Mouse (Mus musculus) G1E (cell line): ENCODE measurements around the gene Actl10. TPM values are rescaled to one million over a fixed set of nuclear protein-coding genes. Genes with fewer than 3 reads are reported as not detected.

Experiments used
- ATAC-seq: 2 replicates; pipeline ENCODE4 v1.8.0; 2016; ENCODE audit warnings: mild to moderate bottlenecking; ENCODE audit not compliant: insufficient number of reproducible peaks, poor library complexity, low FRiP score, severe bottlenecking; ENCODE audit errors: extremely low read depth
- DNase-seq: peaks from one replicate; pipeline ENCODE4 v3.0.0; 2012; ENCODE audit warnings: low spot score
- H3K27me3 ChIP-seq: 2 replicates; pipeline ENCODE4 v1.6.1; 2012; ENCODE audit warnings: mild to moderate bottlenecking, low read length, inconsistent platforms; ENCODE audit not compliant: insufficient read depth
- H3K36me3 ChIP-seq: replicated peaks from 2 replicates; pipeline ENCODE3; 2012; ENCODE audit warnings: mild to moderate bottlenecking, inconsistent platforms
- H3K4me1 ChIP-seq: 2 replicates; pipeline ENCODE4 v1.6.1; 2012; ENCODE audit warnings: low read depth, low read length, inconsistent platforms, mixed read lengths; ENCODE audit not compliant: insufficient read depth
- H3K4me3 ChIP-seq: 2 replicates; pipeline ENCODE4 v1.5.1; 2012; ENCODE audit warnings: low read depth, mild to moderate bottlenecking, inconsistent platforms, low read length, moderate library complexity, mixed read lengths
- H3K9me3 ChIP-seq: replicated peaks from 2 replicates; pipeline ENCODE4 v1.6.1; 2012; ENCODE audit warnings: inconsistent platforms
- CTCF ChIP-seq: IDR thresholded peaks from 2 replicates; pipeline ENCODE4 v1.5.1; 2012; ENCODE audit warnings: low read depth, low read length, inconsistent platforms, mixed read lengths
- GATA1 ChIP-seq: IDR thresholded peaks from 2 replicates; pipeline ENCODE4 v1.6.1; 2012; ENCODE audit warnings: borderline replicate concordance, low read length, inconsistent platforms, mixed read lengths
- GATA2 ChIP-seq: IDR thresholded peaks from 2 replicates; pipeline ENCODE4 v1.6.1; 2012; ENCODE audit warnings: low read depth, low read length, inconsistent platforms, borderline replicate concordance
- POLR2AphosphoS5 ChIP-seq: IDR thresholded peaks from 2 replicates; pipeline ENCODE4 v1.6.1; 2012; ENCODE audit warnings: low read depth, low read length, inconsistent platforms; ENCODE audit not compliant: insufficient replicate concordance
- TAL1 ChIP-seq: conservative IDR thresholded peaks from 2 replicates; pipeline ENCODE4 v1.6.1; 2012; ENCODE audit warnings: low read depth, low read length, inconsistent platforms, mixed read lengths
- polyA plus RNA-seq: library from polyadenylated mRNA; stranded (reverse); fragments of >175 nt; gene quantifications from 2 replicates; pipeline ENCODE4 v1.2.3, GENCODE M21; 2012
- total RNA-seq, 2 experiments: library from RNA; stranded (forward) in 1 of 2; stranded (reverse) in 1 of 2; fragments of 200-1000 nt in 1 of 2; fragments of >200 nt in 1 of 2; fragmentation: Nextera tagmentation in 1 of 2; gene quantifications; 2 replicates each; pipeline ENCODE4 v1.2.3; 2014 to 2017

Gene Actl10
- total and polyA plus RNA-seq, 3 experiments: 0.22 to 0.53 TPM; not detected in 1

- no peaks in the 10 kb centered on the region for H3K27me3 ChIP-seq
- H3K9me3 ChIP-seq: no peaks in the 10 kb centered on the region
- H3K36me3 ChIP-seq: peaks cover 73% of the 10 kb centered on the region
- DNase-seq: no peak
- TF ChIP-seq GATA2: no peak
- TF ChIP-seq CTCF: no peak
- TF ChIP-seq TAL1: no peak
- no peak for TF ChIP-seq GATA1
- TF ChIP-seq POLR2AphosphoS5: no peak
- no peaks in the 10 kb centered on the region for H3K4me1 ChIP-seq
- no peak overlapping the region for H3K4me3 ChIP-seq
- ATAC-seq: no peak
Measured at GRCm38 (mm10) chr2:154595775-154596174, 44.2 kb downstream of the Actl10 start.

GRCm38 (mm10) chr2:154597399-154597798 is 45.8 kb downstream of the Actl10 start:
- peaks cover 2% of the 10 kb centered on the region for H3K4me1 ChIP-seq
- peaks cover 72% of the 10 kb centered on the region for H3K36me3 ChIP-seq
- no peak overlapping the region for H3K4me3 ChIP-seq
- H3K27me3 ChIP-seq: no peaks in the 10 kb centered on the region
- no peak for ATAC-seq
- no peaks in the 10 kb centered on the region for H3K9me3 ChIP-seq
- DNase-seq: no peak
- TF ChIP-seq TAL1: no peak
- no peak for TF ChIP-seq CTCF
- TF ChIP-seq POLR2AphosphoS5: no peak
- no peak for TF ChIP-seq GATA1
- no peak for TF ChIP-seq GATA2

- Histone ChIP-seq H3K9me3 (no peaks in the 10 kb centered on the region), H3K4me1 (peaks cover 21% of the 10 kb centered on the region), H3K4me3 (no peak overlapping the region), H3K27me3 (no peaks in the 10 kb centered on the region), H3K36me3 (peaks cover 43% of the 10 kb centered on the region)
- no peak for ATAC-seq
- TF ChIP-seq GATA1: no peak
- TF ChIP-seq POLR2AphosphoS5: no peak
- TF ChIP-seq TAL1: no peak
- no peak for DNase-seq
Measured at GRCm38 (mm10) chr2:154600586-154600985, 49.0 kb downstream of the Actl10 start.

- H3K4me3 ChIP-seq: no peak overlapping the region
- no peaks in the 10 kb centered on the region for H3K9me3 ChIP-seq
- H3K4me1 ChIP-seq: peaks cover 25% of the 10 kb centered on the region
- TF ChIP-seq CTCF (no peak), POLR2AphosphoS5 (no peak), TAL1 (no peak), GATA1 (no peak), GATA2 (no peak)
- ATAC-seq (no peak), DNase-seq (no peak)
- H3K36me3 ChIP-seq: peaks cover 37% of the 10 kb centered on the region
- no peaks in the 10 kb centered on the region for H3K27me3 ChIP-seq
Measured at GRCm38 (mm10) chr2:154601324-154601723, 49.7 kb downstream of the Actl10 start.

Other genes with a start within 250 kb of the Actl10 start
- gene Bpifb9b, start 244.5 kb upstream of the Actl10 start, total RNA-seq (2014; fragmentation: Nextera tagmentation): not detected in 2 replicates
- gene Bpifb9b, start 244.5 kb upstream of the Actl10 start, total RNA-seq (2017): not detected in 2 replicates
- gene Bpifb9b, start 244.5 kb upstream of the Actl10 start, polyA plus RNA-seq: not detected in 2 replicates
- gene Cdk5rap1, start 178.8 kb upstream of the Actl10 start, total RNA-seq (2014; fragmentation: Nextera tagmentation): 20.0 and 24.8 TPM in 2 replicates
- 21.7 and 21.8 TPM in 2 replicates for gene Cdk5rap1, start 178.8 kb upstream of the Actl10 start, total RNA-seq (2017)
- 0.81 and 1.2 TPM in 2 replicates for gene Cdk5rap1, start 178.8 kb upstream of the Actl10 start, polyA plus RNA-seq
- gene Snta1, start 143.7 kb upstream of the Actl10 start, total RNA-seq (2014; fragmentation: Nextera tagmentation): not detected in 2 replicates
- not detected in 2 replicates for gene Snta1, start 143.7 kb upstream of the Actl10 start, total RNA-seq (2017)
- not detected in 2 replicates for gene Snta1, start 143.7 kb upstream of the Actl10 start, polyA plus RNA-seq
- 29.8 and 34.6 TPM in 2 replicates for gene Cbfa2t2, start 115.3 kb upstream of the Actl10 start, total RNA-seq (2014; fragmentation: Nextera tagmentation)
- gene Cbfa2t2, start 115.3 kb upstream of the Actl10 start, total RNA-seq (2017): 13.4 and 13.7 TPM in 2 replicates
- gene Cbfa2t2, start 115.3 kb upstream of the Actl10 start, polyA plus RNA-seq: 7.3 and 7.8 TPM in 2 replicates
- gene 1700003F12Rik, start 4.7 kb upstream of the Actl10 start, total RNA-seq (2014; fragmentation: Nextera tagmentation): not detected in 2 replicates
- gene 1700003F12Rik, start 4.7 kb upstream of the Actl10 start, total RNA-seq (2017): not detected in 2 replicates
- gene 1700003F12Rik, start 4.7 kb upstream of the Actl10 start, polyA plus RNA-seq: 0.13 TPM in 1 of 2 replicates, not detected in the other
- gene Necab3, start 7.1 kb downstream of the Actl10 start, total RNA-seq (2014; fragmentation: Nextera tagmentation): 13.0 and 13.2 TPM in 2 replicates
- 6.8 and 7.6 TPM in 2 replicates for gene Necab3, start 7.1 kb downstream of the Actl10 start, total RNA-seq (2017)
- gene Necab3, start 7.1 kb downstream of the Actl10 start, polyA plus RNA-seq: 9.8 and 11.6 TPM in 2 replicates
- gene E2f1, start 18.1 kb downstream of the Actl10 start, total RNA-seq (2014; fragmentation: Nextera tagmentation): 31.9 and 32.5 TPM in 2 replicates
- gene E2f1, start 18.1 kb downstream of the Actl10 start, total RNA-seq (2017): 13.9 and 15.6 TPM in 2 replicates
- gene E2f1, start 18.1 kb downstream of the Actl10 start, polyA plus RNA-seq: 93.1 and 94.6 TPM in 2 replicates
- gene Pxmp4, start 51.9 kb downstream of the Actl10 start, total RNA-seq (2014; fragmentation: Nextera tagmentation): 20.7 and 22.6 TPM in 2 replicates
- 35.7 and 41.5 TPM in 2 replicates for gene Pxmp4, start 51.9 kb downstream of the Actl10 start, total RNA-seq (2017)
- gene Pxmp4, start 51.9 kb downstream of the Actl10 start, polyA plus RNA-seq: 5.4 and 6.2 TPM in 2 replicates
- 5.4 and 7.4 TPM in 2 replicates for gene Zfp341, start 61.5 kb downstream of the Actl10 start, total RNA-seq (2014; fragmentation: Nextera tagmentation)
- 0.93 TPM in 2 replicates for gene Zfp341, start 61.5 kb downstream of the Actl10 start, total RNA-seq (2017)
- gene Zfp341, start 61.5 kb downstream of the Actl10 start, polyA plus RNA-seq: 10.2 and 11.1 TPM in 2 replicates
- gene 4930519P11Rik, start 61.7 kb downstream of the Actl10 start, total RNA-seq (2014; fragmentation: Nextera tagmentation): not detected in 2 replicates
- gene 4930519P11Rik, start 61.7 kb downstream of the Actl10 start, total RNA-seq (2017): 0.52 TPM in 1 of 2 replicates, not detected in the other
- 1.5 and 1.7 TPM in 2 replicates for gene 4930519P11Rik, start 61.7 kb downstream of the Actl10 start, polyA plus RNA-seq
- 57.9 and 66.2 TPM in 2 replicates for gene Chmp4b, start 99.9 kb downstream of the Actl10 start, total RNA-seq (2014; fragmentation: Nextera tagmentation)
- gene Chmp4b, start 99.9 kb downstream of the Actl10 start, total RNA-seq (2017): 99.8 and 102 TPM in 2 replicates
- 110 and 144 TPM in 2 replicates for gene Chmp4b, start 99.9 kb downstream of the Actl10 start, polyA plus RNA-seq
- gene Gm14214, start 218.3 kb downstream of the Actl10 start, total RNA-seq (2014; fragmentation: Nextera tagmentation): not detected in 2 replicates
- not detected in 2 replicates for gene Gm14214, start 218.3 kb downstream of the Actl10 start, total RNA-seq (2017)
- not detected in 2 replicates for gene Gm14214, start 218.3 kb downstream of the Actl10 start, polyA plus RNA-seq
- gene Raly, start 239.3 kb downstream of the Actl10 start, total RNA-seq (2014; fragmentation: Nextera tagmentation): 117 and 122 TPM in 2 replicates
- 173 and 196 TPM in 2 replicates for gene Raly, start 239.3 kb downstream of the Actl10 start, total RNA-seq (2017)
- gene Raly, start 239.3 kb downstream of the Actl10 start, polyA plus RNA-seq: 597 and 823 TPM in 2 replicates
- gene a, start 239.6 kb downstream of the Actl10 start, total RNA-seq (2014; fragmentation: Nextera tagmentation): not detected in 2 replicates
- gene a, start 239.6 kb downstream of the Actl10 start, total RNA-seq (2017): not detected in 2 replicates
- gene a, start 239.6 kb downstream of the Actl10 start, polyA plus RNA-seq: 0.15 and 0.44 TPM in 2 replicates